Mouse (Mus musculus): ENCODE results near the gene Gnaz. TPM values are rescaled to one million over a fixed set of nuclear protein-coding genes. Genes with fewer than 3 reads are reported as not detected.

Gnaz gene
- polyA plus RNA-seq, 1 experiment: 2.4 TPM

DNA sequence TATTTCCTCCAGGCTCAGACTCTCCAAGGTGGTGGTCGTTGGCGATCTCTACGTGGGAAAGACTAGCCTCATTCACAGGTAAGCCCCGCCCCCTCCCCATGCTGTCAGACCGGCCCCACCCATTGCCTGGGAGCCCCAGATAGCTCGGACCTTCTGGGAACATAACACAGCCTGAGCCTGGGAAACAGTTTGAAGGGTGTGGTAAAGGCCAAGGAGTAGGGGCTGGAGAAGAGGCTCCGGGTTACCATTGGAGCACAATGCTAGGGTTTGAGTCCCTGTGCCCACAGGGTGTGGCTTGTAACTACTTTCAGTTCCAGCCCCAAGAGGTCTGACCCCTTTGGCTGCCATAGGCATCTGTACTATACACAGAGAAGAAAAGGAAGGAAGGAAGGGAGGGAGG is 77.5 kb downstream of the Gnaz start:
- Histone ChIP-seq H3K27ac (ENCODE audit: insufficient read depth, low read depth, low read length) (no peak overlapping the region), H3K4me1 (ENCODE audit: control insufficient read depth, insufficient read depth, insufficient read length, low read length) (peaks cover 2% of the 10 kb centered on the region; the same call in 1 of the 2 replicates), H3K36me3 (ENCODE audit: control insufficient read depth, insufficient read depth, low read length) (no peaks in the 10 kb centered on the region), H3K27me3 (ENCODE audit: control insufficient read depth, insufficient read depth, low read length) (no peaks in the 10 kb centered on the region), H3K4me3 (ENCODE audit: low read depth, low read length) (no peak overlapping the region)
- WGBS: 18% methylated on average over 7 of the region's 7 CpGs
- no peak for TF ChIP-seq CTCF (IDR thresholded peaks at IDR 0.05; ENCODE audit: extremely low read depth, insufficient read length, insufficient replicate concordance, low read depth, low read length)
- TF ChIP-seq POLR2A (IDR thresholded peaks at IDR 0.05; ENCODE audit: low read depth, low read length): no peak

DNA sequence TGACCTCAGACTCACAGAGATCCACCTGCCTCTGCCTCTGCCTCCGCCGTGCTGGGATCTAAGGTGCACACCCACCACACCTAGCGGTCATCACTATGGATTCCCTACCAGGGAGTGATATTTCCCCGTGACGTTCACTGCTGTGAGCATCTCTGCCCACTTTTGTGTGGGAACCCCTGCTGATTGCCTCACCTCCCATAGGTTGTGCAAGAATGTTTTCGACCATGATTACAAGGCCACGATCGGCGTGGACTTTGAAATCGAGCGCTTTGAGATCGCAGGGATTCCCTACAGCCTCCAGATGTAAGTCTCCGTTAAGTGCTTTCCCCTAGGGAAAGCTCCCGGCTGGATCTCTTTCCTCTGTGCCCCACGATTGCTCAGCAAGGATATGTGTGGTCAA is 78.9 kb downstream of the Gnaz start:
- 58% methylated on average over 15 of the region's 15 CpGs for WGBS
- Histone ChIP-seq H3K4me3 (ENCODE audit: low read depth, low read length) (no peak overlapping the region), H3K27ac (ENCODE audit: insufficient read depth, low read depth, low read length) (no peak overlapping the region), H3K27me3 (ENCODE audit: control insufficient read depth, insufficient read depth, low read length) (no peaks in the 10 kb centered on the region), H3K4me1 (ENCODE audit: control insufficient read depth, insufficient read depth, insufficient read length, low read length) (peaks cover 2% of the 10 kb centered on the region; the same call in 1 of the 2 replicates), H3K36me3 (ENCODE audit: control insufficient read depth, insufficient read depth, low read length) (no peaks in the 10 kb centered on the region)
- TF ChIP-seq POLR2A (IDR thresholded peaks at IDR 0.05; ENCODE audit: low read depth, low read length) (no peak), CTCF (IDR thresholded peaks at IDR 0.05; ENCODE audit: extremely low read depth, insufficient read length, insufficient replicate concordance, low read depth, low read length) (no peak)

DNA sequence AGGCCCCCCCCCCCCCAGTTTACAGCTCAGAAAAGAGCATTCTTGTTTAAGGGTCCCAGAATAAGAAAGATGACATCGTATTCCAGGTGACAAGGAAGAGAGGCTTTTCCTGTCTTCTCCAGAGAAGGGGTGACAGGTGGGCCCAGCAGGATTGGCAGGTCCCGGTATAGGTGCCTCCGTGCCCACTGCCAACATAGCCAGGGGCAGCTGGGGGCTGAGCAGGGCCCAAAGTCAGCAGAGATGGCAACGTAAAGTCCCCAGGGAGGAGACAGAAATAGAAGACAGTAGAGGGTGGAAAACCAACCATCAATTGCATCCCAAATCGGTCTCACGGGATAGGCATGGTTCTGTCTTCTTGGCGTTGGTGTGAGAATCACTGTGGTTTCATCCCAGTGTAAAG is 81.7 kb downstream of the Gnaz start:
- Histone ChIP-seq H3K4me1 (ENCODE audit: control insufficient read depth, insufficient read depth, insufficient read length, low read length) (peaks cover 3% of the 10 kb centered on the region; the same call in 1 of the 2 replicates), H3K27ac (ENCODE audit: insufficient read depth, low read depth, low read length) (no peak overlapping the region), H3K27me3 (ENCODE audit: control insufficient read depth, insufficient read depth, low read length) (no peaks in the 10 kb centered on the region), H3K4me3 (ENCODE audit: low read depth, low read length) (no peak overlapping the region), H3K36me3 (ENCODE audit: control insufficient read depth, insufficient read depth, low read length) (no peaks in the 10 kb centered on the region)
- WGBS: 96% methylated on average over 7 of the region's 7 CpGs
- TF ChIP-seq CTCF (IDR thresholded peaks at IDR 0.05; ENCODE audit: extremely low read depth, insufficient read length, insufficient replicate concordance, low read depth, low read length) (no peak), POLR2A (IDR thresholded peaks at IDR 0.05; ENCODE audit: low read depth, low read length) (no peak)

DNA sequence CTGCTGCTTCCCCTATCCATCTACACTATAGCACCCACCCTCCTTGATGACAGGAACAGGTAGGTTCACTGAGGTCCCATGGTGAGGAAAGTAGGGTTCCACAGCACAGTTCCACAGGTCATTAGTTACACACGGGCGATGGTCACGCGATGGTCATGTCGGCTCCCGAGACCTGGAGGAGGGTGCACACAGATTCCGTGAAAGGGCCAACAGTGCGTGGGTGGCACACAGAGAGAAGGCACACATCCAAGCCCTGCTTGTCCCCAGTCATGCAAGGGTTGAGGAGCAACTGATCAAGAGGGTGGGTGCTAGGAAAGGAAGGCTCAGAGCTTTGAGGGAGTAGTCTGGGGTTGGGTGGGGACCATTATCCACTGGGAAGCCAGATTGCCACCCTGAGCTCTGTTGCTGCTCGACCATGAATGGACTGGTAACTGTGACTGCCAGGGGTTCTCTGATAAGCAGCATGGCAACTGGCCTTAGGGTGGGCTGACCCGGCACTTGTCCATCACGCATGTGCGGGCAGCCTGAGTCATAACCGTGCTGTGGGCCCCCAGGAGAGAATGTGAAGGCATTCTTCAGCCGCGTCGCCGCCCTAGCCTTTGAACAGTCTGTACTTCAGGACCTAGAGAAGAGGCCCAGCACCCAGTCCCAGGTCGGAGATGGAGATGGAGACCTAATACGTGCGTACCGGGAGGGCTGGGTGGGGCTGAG is 84.5 kb downstream of the Gnaz start:
- TF ChIP-seq CTCF (IDR thresholded peaks at IDR 0.05; ENCODE audit: extremely low read depth, insufficient read length, insufficient replicate concordance, low read depth, low read length) (no peak), POLR2A (IDR thresholded peaks at IDR 0.05; ENCODE audit: low read depth, low read length) (no peak)
- whole genome bisulfite sequencing: 91% methylated on average over 21 of the region's 21 CpGs
- no peak overlapping the region for H3K4me3 ChIP-seq (ENCODE audit: low read depth, low read length)
- H3K4me1 ChIP-seq (ENCODE audit: control insufficient read depth, insufficient read depth, insufficient read length, low read length): peaks cover 6% of the 10 kb centered on the region; the same call in 1 of the 2 replicates
- H3K27ac ChIP-seq (ENCODE audit: insufficient read depth, low read depth, low read length): no peak overlapping the region
- H3K36me3 ChIP-seq (ENCODE audit: control insufficient read depth, insufficient read depth, low read length): no peaks in the 10 kb centered on the region
- H3K27me3 ChIP-seq (ENCODE audit: control insufficient read depth, insufficient read depth, low read length): no peaks in the 10 kb centered on the region

DNA sequence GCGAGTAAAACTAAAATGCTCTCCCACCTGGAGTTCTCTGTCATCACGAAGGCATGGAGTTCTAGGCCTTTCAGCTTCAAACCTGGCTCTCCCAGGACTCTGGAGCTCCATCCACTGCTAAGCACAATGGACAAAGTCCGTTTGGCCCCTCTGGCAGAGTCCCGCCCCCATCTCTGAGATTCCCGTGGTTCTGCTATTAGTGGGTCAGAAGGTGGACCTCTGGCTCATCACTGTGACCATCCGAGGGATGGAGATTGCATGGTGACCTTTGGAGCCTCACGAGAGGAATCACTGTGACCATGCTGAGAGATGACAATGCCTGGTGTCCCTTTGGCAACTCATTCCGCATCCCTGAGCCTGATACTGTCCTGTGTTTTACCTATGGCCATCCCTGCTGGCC is 85.9 kb downstream of the Gnaz start:
- WGBS: 63% methylated on average over 8 of the region's 8 CpGs
- H3K36me3 ChIP-seq (ENCODE audit: control insufficient read depth, insufficient read depth, low read length): no peaks in the 10 kb centered on the region
- no peak overlapping the region for H3K4me3 ChIP-seq (ENCODE audit: low read depth, low read length)
- H3K27me3 ChIP-seq (ENCODE audit: control insufficient read depth, insufficient read depth, low read length): no peaks in the 10 kb centered on the region
- H3K27ac ChIP-seq (ENCODE audit: insufficient read depth, low read depth, low read length): no peak overlapping the region
- peaks cover 6% of the 10 kb centered on the region; the same call in 1 of the 2 replicates for H3K4me1 ChIP-seq (ENCODE audit: control insufficient read depth, insufficient read depth, insufficient read length, low read length)
- TF ChIP-seq CTCF (IDR thresholded peaks at IDR 0.05; ENCODE audit: extremely low read depth, insufficient read length, insufficient replicate concordance, low read depth, low read length): no peak
- TF ChIP-seq POLR2A (IDR thresholded peaks at IDR 0.05; ENCODE audit: low read depth, low read length): no peak

DNA sequence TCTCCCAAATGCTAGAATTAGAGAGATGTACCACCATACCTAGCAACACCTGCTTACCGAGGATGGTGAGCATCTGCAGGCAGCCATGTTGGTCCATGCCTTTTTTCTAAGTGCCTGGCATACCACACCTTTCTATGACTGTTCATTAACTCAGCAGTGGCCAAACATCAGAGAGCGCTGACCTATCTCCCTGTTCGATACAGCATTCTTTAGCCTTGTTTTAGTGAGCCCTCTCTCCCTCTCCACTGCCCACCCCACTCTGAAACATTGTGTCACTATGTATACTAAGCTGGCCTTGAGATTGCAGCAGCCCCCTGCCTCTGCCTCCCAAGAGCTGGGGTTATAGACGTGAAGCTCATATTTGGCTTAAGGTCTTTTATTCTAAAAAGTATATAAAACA is 86.7 kb downstream of the Gnaz start:
- no peak overlapping the region for H3K27ac ChIP-seq (ENCODE audit: insufficient read depth, low read depth, low read length)
- WGBS: 66% methylated on average over 4 of the region's 4 CpGs
- no peak for TF ChIP-seq CTCF (IDR thresholded peaks at IDR 0.05; ENCODE audit: extremely low read depth, insufficient read length, insufficient replicate concordance, low read depth, low read length)
- no peak for TF ChIP-seq POLR2A (IDR thresholded peaks at IDR 0.05; ENCODE audit: low read depth, low read length)

DNA sequence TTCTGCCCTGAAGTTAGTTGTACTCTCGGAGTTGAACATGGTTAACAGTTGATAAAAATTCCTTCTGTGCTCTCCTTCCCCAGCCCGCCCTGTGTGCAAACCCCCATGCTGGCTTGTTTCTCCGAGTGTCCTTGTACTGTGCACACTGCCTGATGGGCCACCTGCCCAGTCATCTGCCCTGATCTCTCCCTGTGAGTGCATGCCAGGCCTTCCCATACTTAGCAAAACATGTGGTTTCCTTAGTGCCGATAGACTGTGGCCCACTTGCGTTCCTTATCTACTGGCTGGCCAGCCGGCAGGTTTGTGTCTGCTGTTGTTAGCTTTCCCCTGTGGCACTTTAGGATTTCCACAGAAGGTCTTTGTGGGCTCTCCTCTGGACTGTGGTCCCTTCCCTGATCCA is 87.1 kb downstream of the Gnaz start:
- H3K4me1 ChIP-seq (ENCODE audit: control insufficient read depth, insufficient read depth, insufficient read length, low read length): peaks cover 6% of the 10 kb centered on the region; the same call in 1 of the 2 replicates
- no peaks in the 10 kb centered on the region for H3K36me3 ChIP-seq (ENCODE audit: control insufficient read depth, insufficient read depth, low read length)
- TF ChIP-seq CTCF (IDR thresholded peaks at IDR 0.05; ENCODE audit: extremely low read depth, insufficient read length, insufficient replicate concordance, low read depth, low read length) (no peak), POLR2A (IDR thresholded peaks at IDR 0.05; ENCODE audit: low read depth, low read length) (no peak)
- WGBS: 14% methylated on average over 6 of the region's 6 CpGs
- no peaks in the 10 kb centered on the region for H3K27me3 ChIP-seq (ENCODE audit: control insufficient read depth, insufficient read depth, low read length)
- H3K27ac ChIP-seq (ENCODE audit: insufficient read depth, low read depth, low read length): no peak overlapping the region
- H3K4me3 ChIP-seq (ENCODE audit: low read depth, low read length): no peak overlapping the region

More for the DNA sequence above, 86.7 kb downstream of the Gnaz start:
- no peak overlapping the region for H3K4me3 ChIP-seq (ENCODE audit: low read depth, low read length)
- H3K4me1 ChIP-seq (ENCODE audit: control insufficient read depth, insufficient read depth, insufficient read length, low read length): peaks cover 6% of the 10 kb centered on the region; the same call in 1 of the 2 replicates
- no peaks in the 10 kb centered on the region for H3K36me3 ChIP-seq (ENCODE audit: control insufficient read depth, insufficient read depth, low read length)
- H3K27me3 ChIP-seq (ENCODE audit: control insufficient read depth, insufficient read depth, low read length): no peaks in the 10 kb centered on the region
